Mouse (Mus musculus): ENCODE data around the gene Ndufc1. TPM values are rescaled to one million over a fixed set of nuclear protein-coding genes. Genes with fewer than 3 reads are reported as not detected.

Ndufc1 gene
- polyA plus RNA-seq, 1 experiment from 2014 or later = 1,554 TPM

GRCm38 (mm10) chr3:51366926-51367325, 41.9 kb downstream of the Ndufc1 start:
- Histone ChIP-seq H3K4me2 (ENCODE audit: low read depth, low read length) (no peak overlapping the region), H3K4me3 (ENCODE audit: low read length) (no peak overlapping the region), H3K9me3 (replicated peaks; ENCODE audit: control insufficient read depth, low read length) (no peaks in the 10 kb centered on the region), H3K4me1 (ENCODE audit: control insufficient read depth, insufficient read depth, low read length) (peaks cover 10% of the 10 kb centered on the region), H3K27me3 (ENCODE audit: control insufficient read depth, insufficient read depth, low read length) (no peaks in the 10 kb centered on the region), H3K27ac (ENCODE audit: low read length) (no peak overlapping the region), H3K9ac (ENCODE audit: low read length) (no peak overlapping the region), H3K36me3 (ENCODE audit: control insufficient read depth, insufficient read depth) (no peaks in the 10 kb centered on the region)
- 55% methylated on average over 4 of the region's 4 CpGs for WGBS
- no peak for ATAC-seq (replicated peaks; ENCODE audit: extremely low read depth, insufficient read depth, low FRiP score)

DNA sequence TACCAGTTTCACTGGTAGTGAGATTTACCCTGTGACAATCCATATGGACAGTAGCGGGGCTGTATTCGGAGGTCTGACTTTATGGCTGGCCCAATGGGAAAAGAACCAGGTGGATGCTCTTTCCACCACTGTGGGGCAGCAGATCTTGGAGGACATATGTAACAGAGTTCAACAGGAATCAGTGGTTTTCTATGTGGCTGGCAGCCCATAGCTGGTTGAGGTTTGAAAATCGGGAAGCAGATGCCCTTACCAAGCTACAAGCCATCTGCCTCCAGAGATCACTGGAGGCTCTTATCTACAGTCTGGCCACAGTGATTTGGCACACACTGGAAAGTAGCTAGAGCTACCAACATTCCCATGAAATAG, 43.3 kb downstream of the Ndufc1 start:
- no peaks in the 10 kb centered on the region for H3K27me3 ChIP-seq (ENCODE audit: control insufficient read depth, insufficient read depth, low read length)
- peak overlapping the region; percentile 54 for H3K4me3 ChIP-seq (ENCODE audit: low read length)
- no peak for ATAC-seq (replicated peaks; ENCODE audit: extremely low read depth, insufficient read depth, low FRiP score)
- no peaks in the 10 kb centered on the region for H3K9me3 ChIP-seq (replicated peaks; ENCODE audit: control insufficient read depth, low read length)
- 5% methylated on average over 3 of the region's 3 CpGs for WGBS
- peak overlapping the region; percentile 20; the same call in 1 of the 2 replicates for H3K27ac ChIP-seq (ENCODE audit: low read length)
- peaks cover 10% of the 10 kb centered on the region for H3K4me1 ChIP-seq (ENCODE audit: control insufficient read depth, insufficient read depth, low read length)
- peak overlapping the region; percentile 80 for H3K4me2 ChIP-seq (ENCODE audit: low read depth, low read length)
- H3K9ac ChIP-seq (ENCODE audit: low read length) = peak overlapping the region; percentile 28
- no peaks in the 10 kb centered on the region for H3K36me3 ChIP-seq (ENCODE audit: control insufficient read depth, insufficient read depth)

DNA sequence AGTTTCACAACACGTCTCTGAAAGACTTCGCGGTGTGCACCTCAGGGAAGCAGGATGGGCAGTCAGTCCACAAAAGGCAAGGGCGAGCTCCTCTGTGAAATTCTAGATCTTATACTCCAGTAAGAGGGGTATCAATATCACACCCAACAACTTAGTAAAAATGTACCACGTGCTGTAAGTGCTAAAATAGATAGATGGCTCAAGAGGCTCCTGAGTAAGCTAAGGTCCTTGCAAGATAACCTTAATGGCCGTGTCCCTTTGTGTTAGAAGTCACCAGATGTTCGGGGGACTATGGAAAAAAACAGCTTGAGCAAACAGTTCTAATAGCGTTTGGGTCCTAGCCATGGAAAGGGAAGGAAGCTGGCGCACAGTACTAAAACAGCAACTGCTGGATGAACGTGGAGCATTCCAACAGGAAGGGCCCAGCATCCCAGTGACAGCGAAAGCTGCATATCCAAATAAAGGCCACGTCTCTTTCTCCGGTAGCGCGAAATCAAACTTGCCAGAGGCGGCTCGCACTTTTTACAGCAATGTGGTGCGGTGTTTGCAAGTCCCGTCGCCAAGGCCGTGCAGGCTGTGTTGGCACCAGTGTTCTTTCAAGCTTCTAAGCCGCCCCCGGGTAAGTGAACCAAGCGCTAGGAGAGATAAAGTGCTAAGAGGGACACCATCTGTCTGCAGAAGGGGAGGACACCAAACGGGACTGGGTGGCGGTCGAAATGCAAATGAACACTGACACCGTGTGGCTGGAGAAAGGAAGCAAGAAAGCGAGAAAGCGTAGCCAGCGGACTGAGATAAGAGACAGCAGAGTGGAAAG, 43.9 kb downstream of the Ndufc1 start:
- H3K9ac ChIP-seq (ENCODE audit: low read length) = peak overlapping the region; percentile 63
- peak overlapping the region; percentile 54 for H3K4me3 ChIP-seq (ENCODE audit: low read length)
- H3K9me3 ChIP-seq (replicated peaks; ENCODE audit: control insufficient read depth, low read length) = no peaks in the 10 kb centered on the region
- peak; percentile 92 for ATAC-seq (replicated peaks; ENCODE audit: extremely low read depth, insufficient read depth, low FRiP score)
- peaks cover 10% of the 10 kb centered on the region for H3K4me1 ChIP-seq (ENCODE audit: control insufficient read depth, insufficient read depth, low read length)
- 7% methylated on average over 31 of the region's 31 CpGs for WGBS
- H3K27me3 ChIP-seq (ENCODE audit: control insufficient read depth, insufficient read depth, low read length) = no peaks in the 10 kb centered on the region
- H3K36me3 ChIP-seq (ENCODE audit: control insufficient read depth, insufficient read depth) = no peaks in the 10 kb centered on the region
- peak overlapping the region; percentile 60 for H3K27ac ChIP-seq (ENCODE audit: low read length)
- peak overlapping the region; percentile 80 for H3K4me2 ChIP-seq (ENCODE audit: low read depth, low read length)

DNA sequence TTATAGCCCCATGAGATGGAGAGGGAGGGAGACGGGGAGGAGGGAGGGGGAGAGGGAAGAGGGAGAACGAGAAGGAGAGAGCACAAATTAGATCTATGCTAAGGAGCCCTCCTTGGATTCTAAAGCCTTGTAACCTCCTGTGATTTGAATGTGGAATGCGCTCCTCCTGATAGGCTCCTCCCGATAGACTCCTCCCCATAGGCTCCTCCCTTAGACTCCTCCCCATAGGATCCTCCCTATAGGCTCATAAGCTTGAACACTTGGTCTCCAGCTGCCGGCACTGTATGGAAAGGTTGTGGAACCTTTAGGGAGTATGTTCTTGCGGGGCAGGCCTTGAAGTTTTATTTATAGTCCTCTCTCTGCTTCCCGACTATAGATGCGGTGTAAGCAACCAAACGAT, 47.7 kb downstream of the Ndufc1 start:
- Histone ChIP-seq H3K9me3 (replicated peaks; ENCODE audit: control insufficient read depth, low read length) (no peaks in the 10 kb centered on the region), H3K27ac (ENCODE audit: low read length) (no peak overlapping the region), H3K27me3 (ENCODE audit: control insufficient read depth, insufficient read depth, low read length) (no peaks in the 10 kb centered on the region), H3K9ac (ENCODE audit: low read length) (no peak overlapping the region), H3K4me2 (ENCODE audit: low read depth, low read length) (no peak overlapping the region), H3K4me1 (ENCODE audit: control insufficient read depth, insufficient read depth, low read length) (peaks cover 18% of the 10 kb centered on the region), H3K36me3 (ENCODE audit: control insufficient read depth, insufficient read depth) (no peaks in the 10 kb centered on the region), H3K4me3 (ENCODE audit: low read length) (no peak overlapping the region)
- WGBS = 28% methylated on average over 9 of the region's 9 CpGs
- no peak for ATAC-seq (replicated peaks; ENCODE audit: extremely low read depth, insufficient read depth, low FRiP score)

DNA sequence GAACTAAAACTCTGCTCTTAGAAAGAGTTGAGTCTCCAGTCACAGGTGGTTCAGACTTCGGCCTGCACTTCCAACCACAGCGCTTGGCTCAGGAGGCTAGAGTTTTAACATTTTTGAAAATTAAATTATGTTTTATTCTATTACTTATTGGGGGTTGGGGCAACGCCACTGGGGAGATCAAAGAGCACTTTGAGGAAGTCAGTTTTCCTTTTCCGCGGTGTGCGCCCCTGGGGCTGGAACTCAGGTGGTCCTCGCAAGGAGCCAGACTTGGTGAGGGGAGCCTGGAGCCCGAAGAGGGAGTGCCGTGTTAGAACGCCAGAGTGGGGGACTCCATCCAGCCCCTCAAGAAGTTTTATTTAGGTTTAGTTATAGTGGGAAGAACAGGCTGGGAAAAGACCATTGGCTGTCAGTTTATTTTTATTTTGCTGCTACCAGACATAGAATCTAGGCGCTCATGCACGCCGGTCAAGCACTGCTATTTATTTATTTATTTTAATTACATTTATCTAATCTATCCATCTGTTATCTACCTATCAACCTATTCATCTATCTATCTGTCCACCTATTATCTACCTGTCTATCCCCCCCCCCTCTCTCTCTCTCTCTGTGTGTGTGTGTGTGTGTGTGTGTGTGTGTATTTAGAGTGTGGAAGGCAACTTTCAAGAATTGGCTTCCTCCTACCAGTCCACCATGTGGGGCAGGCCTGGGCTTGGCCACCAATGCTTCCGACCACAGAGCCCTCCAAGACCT, 49.1 kb downstream of the Ndufc1 start:
- Histone ChIP-seq H3K4me2 (ENCODE audit: low read depth, low read length) (peak overlapping the region; percentile 77; the same call in 1 of the 2 replicates), H3K36me3 (ENCODE audit: control insufficient read depth, insufficient read depth) (no peaks in the 10 kb centered on the region), H3K4me1 (ENCODE audit: control insufficient read depth, insufficient read depth, low read length) (peaks cover 12% of the 10 kb centered on the region), H3K9ac (ENCODE audit: low read length) (no peak overlapping the region), H3K27me3 (ENCODE audit: control insufficient read depth, insufficient read depth, low read length) (no peaks in the 10 kb centered on the region), H3K4me3 (ENCODE audit: low read length) (peak overlapping the region; percentile 62), H3K27ac (ENCODE audit: low read length) (no peak overlapping the region), H3K9me3 (replicated peaks; ENCODE audit: control insufficient read depth, low read length) (no peaks in the 10 kb centered on the region)
- WGBS = 38% methylated on average over 14 of the region's 14 CpGs
- ATAC-seq (replicated peaks; ENCODE audit: extremely low read depth, insufficient read depth, low FRiP score) = no peak; the same call in 1 of the 2 replicates

DNA sequence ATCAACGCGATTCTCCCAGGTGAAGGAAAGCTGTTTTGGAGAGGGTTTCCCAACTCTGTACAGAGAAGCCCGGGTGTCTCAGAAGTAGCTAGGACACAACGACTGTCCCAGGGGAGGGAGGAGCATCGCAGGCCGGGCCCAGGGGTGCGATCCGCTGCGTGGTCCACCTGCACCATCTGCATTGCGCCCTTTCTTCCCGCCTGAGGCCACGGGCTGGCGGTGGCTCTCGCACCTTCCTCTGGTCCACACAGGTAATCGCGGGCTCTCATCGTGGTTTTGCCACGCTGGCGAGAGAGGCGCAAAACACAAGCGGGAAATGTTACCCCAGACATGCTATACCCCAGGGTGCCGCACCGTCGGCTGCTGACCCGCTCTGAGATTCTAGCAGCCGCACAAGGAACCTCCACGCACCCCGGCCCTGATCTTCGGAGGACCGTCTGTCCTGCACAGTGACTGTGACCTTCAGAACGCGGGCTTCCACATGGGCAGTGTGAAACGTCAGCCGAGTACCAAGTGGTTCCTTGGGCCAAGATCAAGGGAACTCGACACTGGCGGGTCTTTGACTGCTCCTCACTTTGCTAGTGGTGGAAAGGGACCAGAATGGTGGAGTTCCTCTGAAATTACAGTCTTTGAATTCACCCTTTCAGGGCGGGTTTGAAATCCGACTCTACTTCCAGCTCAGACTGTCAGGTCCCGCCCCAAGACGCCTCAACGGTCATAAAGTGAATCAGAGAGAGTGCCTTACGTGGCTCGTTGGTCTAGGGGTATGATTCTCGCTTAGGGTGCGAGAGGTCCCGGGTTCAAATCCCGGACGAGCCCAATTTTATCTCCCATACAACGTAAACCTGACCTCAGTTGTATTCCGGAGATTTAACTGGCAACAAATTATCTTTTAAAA, 49.9 kb downstream of the Ndufc1 start:
- peak overlapping the region; percentile 72 for H3K27ac ChIP-seq (ENCODE audit: low read length)
- H3K9ac ChIP-seq (ENCODE audit: low read length) = peak overlapping the region; percentile 70
- H3K4me3 ChIP-seq (ENCODE audit: low read length) = peak overlapping the region; percentile 62
- WGBS = 2% methylated on average over 50 of the region's 50 CpGs
- peak; percentile 79 for ATAC-seq (replicated peaks; ENCODE audit: extremely low read depth, insufficient read depth, low FRiP score)
- H3K4me2 ChIP-seq (ENCODE audit: low read depth, low read length) = peak overlapping the region; percentile 77
- H3K4me1 ChIP-seq (ENCODE audit: control insufficient read depth, insufficient read depth, low read length) = peaks cover 7% of the 10 kb centered on the region
- no peaks in the 10 kb centered on the region for H3K27me3 ChIP-seq (ENCODE audit: control insufficient read depth, insufficient read depth, low read length)
- no peaks in the 10 kb centered on the region for H3K9me3 ChIP-seq (replicated peaks; ENCODE audit: control insufficient read depth, low read length)
- no peaks in the 10 kb centered on the region for H3K36me3 ChIP-seq (ENCODE audit: control insufficient read depth, insufficient read depth)

DNA sequence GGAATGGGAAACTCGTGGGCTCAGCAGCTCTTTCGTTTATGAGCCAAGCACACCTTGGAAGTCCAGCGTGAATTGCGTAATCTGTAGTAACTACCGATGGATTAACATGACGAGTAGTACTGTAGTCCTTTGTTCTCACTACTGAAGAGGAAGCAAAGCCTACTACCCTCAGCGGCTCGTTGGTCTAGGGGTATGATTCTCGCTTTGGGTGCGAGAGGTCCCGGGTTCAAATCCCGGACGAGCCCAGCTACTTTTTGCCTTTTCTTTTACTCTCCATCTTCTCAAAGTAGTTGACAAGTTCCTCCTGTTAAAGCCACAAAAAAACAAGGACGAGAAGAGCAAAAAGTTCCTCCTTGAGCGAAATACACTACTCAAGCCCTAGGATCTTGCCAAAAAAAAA, 50.6 kb downstream of the Ndufc1 start:
- no peak overlapping the region; the same call in 1 of the 2 replicates for H3K9ac ChIP-seq (ENCODE audit: low read length)
- H3K4me2 ChIP-seq (ENCODE audit: low read depth, low read length) = peak overlapping the region; percentile 77
- no peaks in the 10 kb centered on the region for H3K36me3 ChIP-seq (ENCODE audit: control insufficient read depth, insufficient read depth)
- no peaks in the 10 kb centered on the region for H3K27me3 ChIP-seq (ENCODE audit: control insufficient read depth, insufficient read depth, low read length)
- H3K4me3 ChIP-seq (ENCODE audit: low read length) = peak overlapping the region; percentile 62
- 11% methylated on average over 15 of the region's 15 CpGs for WGBS
- H3K9me3 ChIP-seq (replicated peaks; ENCODE audit: control insufficient read depth, low read length) = no peaks in the 10 kb centered on the region
- ATAC-seq (replicated peaks; ENCODE audit: extremely low read depth, insufficient read depth, low FRiP score) = no peak
- H3K4me1 ChIP-seq (ENCODE audit: control insufficient read depth, insufficient read depth, low read length) = peaks cover 7% of the 10 kb centered on the region
- H3K27ac ChIP-seq (ENCODE audit: low read length) = no peak overlapping the region

GRCm38 (mm10) chr3:51357624-51358023, 51.2 kb downstream of the Ndufc1 start:
- Histone ChIP-seq H3K27ac (ENCODE audit: low read length) (no peak overlapping the region), H3K9me3 (replicated peaks; ENCODE audit: control insufficient read depth, low read length) (no peaks in the 10 kb centered on the region), H3K36me3 (ENCODE audit: control insufficient read depth, insufficient read depth) (no peaks in the 10 kb centered on the region), H3K9ac (ENCODE audit: low read length) (no peak overlapping the region), H3K27me3 (ENCODE audit: control insufficient read depth, insufficient read depth, low read length) (no peaks in the 10 kb centered on the region), H3K4me1 (ENCODE audit: control insufficient read depth, insufficient read depth, low read length) (peaks cover 7% of the 10 kb centered on the region), H3K4me2 (ENCODE audit: low read depth, low read length) (peak overlapping the region; percentile 77), H3K4me3 (ENCODE audit: low read length) (peak overlapping the region; percentile 62)
- WGBS = 30% methylated on average over 14 of the region's 14 CpGs
- ATAC-seq (replicated peaks; ENCODE audit: extremely low read depth, insufficient read depth, low FRiP score) = no peak

Data from heart, embryonic 16.5 days (tissue).